Mouse (Mus musculus): ENCODE results near the gene Raet1e. TPM values are rescaled to one million over a fixed set of nuclear protein-coding genes. Genes with fewer than 3 reads are reported as not detected.

Raet1e gene
- polyA plus RNA-seq (2012; rRNA removed): 1.1 and 1.9 TPM in 2 replicates

GRCm38 (mm10) chr10:22158310-22158999 is at the start of gene Raet1e, which contains the start of gene H60b:
Gene Raet1e, plus strand, starts transcription at chr10:22158569.
Gene H60b, plus strand, starts transcription at chr10:22158586.

GRCm38 (mm10) chr10:22149073-22149690 is 9.2 kb upstream of the Raet1e start, which contains the start of gene E030030I06Rik:
Gene E030030I06Rik, minus strand, starts transcription at chr10:22149270.

GRCm38 (mm10) chr10:22360252-22360651 is 201.9 kb downstream of the Raet1e start, which contains the start of gene Raet1d:
Gene Raet1d, plus strand, starts transcription at chr10:22360552.

Other genes with a start within 250 kb of the Raet1e start
- not detected in 2 replicates for gene 4930444G20Rik, start 90.5 kb upstream of the Raet1e start, polyA plus RNA-seq (2012; rRNA removed)
- 3.3 and 3.5 TPM in 2 replicates for gene E030030I06Rik, start 9.3 kb upstream of the Raet1e start, polyA plus RNA-seq (2012; rRNA removed)
- 0.12 TPM in 2 replicates for gene H60b, start within 50 bp of the Raet1e start, polyA plus RNA-seq (2012; rRNA removed)
- 4.3 and 4.7 TPM in 2 replicates for gene Raet1d, start 202.0 kb downstream of the Raet1e start, polyA plus RNA-seq (2012; rRNA removed)